Mouse (Mus musculus) intestine, embryonic 16.5 days (tissue): ENCODE data around the gene Rassf2. TPM values are rescaled to one million over a fixed set of nuclear protein-coding genes. Genes with fewer than 3 reads are reported as not detected.

Source experiments
- ATAC-seq: fragments of 200-750 bp; cut with Nextera tagmentation; 2 replicates; pipeline ENCODE4 v1.8.0; 2017; ENCODE audit warnings: moderate TSS enrichment, moderate library complexity
- H3K27ac ChIP-seq: fragments of 300-500 bp; sonication (generic); 2 replicates; pipeline ENCODE4 v1.5.1; 2014; ENCODE audit warnings: mild to moderate bottlenecking, low read length
- H3K27me3 ChIP-seq: fragments of 300-500 bp; sonication (generic); replicated peaks from 2 replicates; pipeline ENCODE4 v1.6.1; 2014; ENCODE audit warnings: low read length, control low read depth, mixed read lengths; ENCODE audit not compliant: control insufficient read depth, insufficient read depth
- H3K36me3 ChIP-seq: fragments of 300-500 bp; sonication (generic); 2 replicates; pipeline ENCODE4 v1.6.1; 2014; ENCODE audit warnings: low read length, control low read depth; ENCODE audit not compliant: control insufficient read depth, insufficient read depth
- H3K4me1 ChIP-seq: fragments of 300-500 bp; sonication (generic); 2 replicates; pipeline ENCODE4 v1.6.1; 2014; ENCODE audit warnings: low read length, control low read depth, mixed read lengths; ENCODE audit not compliant: control insufficient read depth, insufficient read depth
- H3K4me2 ChIP-seq: fragments of 300-500 bp; sonication (generic); 2 replicates; pipeline ENCODE4 v1.6.1; 2014; ENCODE audit warnings: low read depth, low read length, control low read depth
- H3K4me3 ChIP-seq: fragments of 300-500 bp; sonication (generic); 2 replicates; pipeline ENCODE4 v1.5.1; 2014; ENCODE audit warnings: mild to moderate bottlenecking, low read length
- H3K9ac ChIP-seq: fragments of 300-500 bp; sonication (generic); 2 replicates; pipeline ENCODE4 v1.6.1; 2014; ENCODE audit warnings: low read depth, low read length
- H3K9me3 ChIP-seq: fragments of 300-500 bp; sonication (generic); 2 replicates; pipeline ENCODE4 v1.6.1; 2016; ENCODE audit warnings: low read length, control low read depth; ENCODE audit not compliant: control insufficient read depth
- WGBS: fragments of 180-500 bp; shearing (Covaris S2); extraction: QIAGEN DNeasy Blood & Tissue Kit; methylation state at CpG from one replicate; pipeline ENCODE4 v1.1.7; 2014; 5-methylcytosine and 5-hydroxymethylcytosine counted together
- polyA plus RNA-seq: library from polyadenylated mRNA; unstranded; fragments of >200 nt; fragmentation: Nextera tagmentation; extraction: Ambion mirVana; gene quantifications from 2 replicates; pipeline ENCODE4 v1.2.1, GENCODE M21; 2015

The Rassf2 gene
- polyA plus RNA-seq, 1 experiment from 2014 or later: 8.2 TPM

DNA sequence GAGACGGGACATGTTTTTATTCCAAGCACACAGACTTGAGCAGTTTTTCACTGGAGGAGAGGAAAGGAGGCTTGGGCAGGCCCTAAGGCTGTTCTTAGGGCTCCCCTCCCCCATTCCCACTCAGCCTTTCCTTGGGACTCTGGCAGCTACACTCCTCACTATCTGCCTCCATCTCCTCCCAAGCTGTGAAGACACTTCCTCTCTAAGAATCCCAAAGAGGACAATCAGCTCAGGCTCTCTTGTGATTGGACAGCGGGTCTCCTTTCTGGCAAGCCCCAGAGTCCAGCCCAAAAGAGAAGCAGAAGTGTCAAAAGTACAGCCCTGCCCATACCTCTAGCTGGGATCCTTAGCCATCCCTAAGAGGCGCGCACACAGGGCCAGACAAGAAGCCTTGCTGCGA, 2.7 kb downstream of the Rassf2 start:
- ATAC-seq: no peak
- Histone ChIP-seq H3K4me2 (peak overlapping the region; percentile 2; the same call in 1 of the 2 replicates), H3K9ac (no peak overlapping the region), H3K27me3 (0 out of 2 replicates have a peak, but pooled peaks cover 11% of the 10 kb centered on the region), H3K36me3 (no peaks in the 10 kb centered on the region), H3K4me3 (no peak overlapping the region), H3K27ac (no peak overlapping the region), H3K4me1 (peaks cover 24% of the 10 kb centered on the region), H3K9me3 (no peaks in the 10 kb centered on the region)
- 59% methylated on average over 5 of the region's 5 CpGs for WGBS

DNA sequence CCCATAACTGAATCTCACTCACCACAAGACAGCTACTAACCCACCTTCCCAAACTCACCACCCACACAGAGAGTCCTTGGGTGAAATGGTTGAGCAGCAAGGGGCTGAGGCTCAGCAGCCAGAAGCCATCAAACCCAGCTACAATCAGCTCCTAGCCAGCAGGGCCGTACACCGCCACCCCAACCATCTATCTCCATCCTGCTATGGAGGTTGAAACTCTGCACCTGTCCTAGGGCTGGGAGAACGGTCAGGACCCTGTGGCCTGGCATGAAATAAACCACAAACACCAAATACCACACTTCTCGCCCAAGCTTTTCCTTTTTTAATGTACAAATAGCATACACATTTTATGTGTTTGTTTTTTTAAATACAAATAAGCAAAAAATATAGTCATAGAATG, 6.0 kb downstream of the Rassf2 start:
- H3K9me3 ChIP-seq: no peaks in the 10 kb centered on the region
- H3K4me3 ChIP-seq: no peak overlapping the region
- no peak for ATAC-seq
- H3K36me3 ChIP-seq: no peaks in the 10 kb centered on the region
- peaks cover 16% of the 10 kb centered on the region for H3K4me1 ChIP-seq
- H3K27ac ChIP-seq: no peak overlapping the region
- H3K9ac ChIP-seq: no peak overlapping the region
- no peak overlapping the region for H3K4me2 ChIP-seq
- H3K27me3 ChIP-seq: 0 out of 2 replicates have a peak, but pooled peaks cover 11% of the 10 kb centered on the region
- 85% methylated on average over 4 of the region's 4 CpGs for WGBS

DNA sequence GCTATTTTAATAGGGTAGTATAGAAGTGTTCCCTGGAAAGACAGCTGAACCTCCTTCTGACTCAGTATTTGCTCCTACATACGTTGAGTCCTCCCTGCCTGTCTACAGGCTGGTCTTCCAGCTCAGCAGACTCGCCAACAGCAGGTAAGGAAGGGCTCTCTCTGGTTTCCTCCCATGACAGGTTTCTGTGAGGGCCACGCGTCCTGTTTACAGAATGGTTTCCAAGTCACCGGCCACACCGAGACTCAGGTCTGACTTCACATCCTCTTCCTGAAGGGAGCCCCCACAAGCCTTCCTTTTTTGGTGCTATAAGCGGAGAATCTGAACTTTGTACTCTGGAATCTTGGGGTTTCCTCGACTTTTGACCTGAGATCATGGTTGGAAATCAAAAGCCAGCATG, 7.4 kb downstream of the Rassf2 start:
- no peak overlapping the region for H3K4me2 ChIP-seq
- WGBS: 63% methylated on average over 8 of the region's 8 CpGs
- no peak overlapping the region for H3K9ac ChIP-seq
- no peak overlapping the region for H3K4me3 ChIP-seq
- H3K27ac ChIP-seq: no peak overlapping the region
- peaks cover 13% of the 10 kb centered on the region for H3K4me1 ChIP-seq
- H3K27me3 ChIP-seq: 0 out of 2 replicates have a peak, but pooled peaks cover 4% of the 10 kb centered on the region
- no peaks in the 10 kb centered on the region for H3K36me3 ChIP-seq
- no peak for ATAC-seq
- H3K9me3 ChIP-seq: no peaks in the 10 kb centered on the region

DNA sequence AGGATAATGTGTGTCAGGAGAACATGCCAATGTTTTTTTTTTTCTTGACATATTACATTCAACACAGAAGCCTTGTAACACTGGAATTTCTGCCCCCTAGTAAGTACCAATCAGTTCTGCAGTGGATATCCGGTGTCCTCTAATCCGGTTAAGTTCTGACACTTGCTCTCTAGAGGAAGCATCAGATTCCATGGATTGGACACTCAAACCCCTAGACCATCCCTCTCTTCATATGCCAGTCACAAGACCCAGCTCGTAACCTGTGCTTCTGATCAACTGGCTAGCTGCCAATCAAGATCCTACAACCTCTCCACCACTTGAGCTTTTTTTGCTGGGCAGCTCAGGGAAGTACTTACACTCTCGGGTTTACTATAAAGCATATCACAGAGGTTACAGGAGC, 8.4 kb downstream of the Rassf2 start:
- Histone ChIP-seq H3K4me1 (peaks cover 9% of the 10 kb centered on the region; the same call in 1 of the 2 replicates), H3K4me2 (no peak overlapping the region), H3K9me3 (no peaks in the 10 kb centered on the region), H3K9ac (no peak overlapping the region), H3K27ac (no peak overlapping the region), H3K4me3 (no peak overlapping the region), H3K27me3 (no peaks in the 10 kb centered on the region), H3K36me3 (no peaks in the 10 kb centered on the region)
- whole genome bisulfite sequencing: 81% methylated on average over 4 of the region's 4 CpGs
- ATAC-seq: no peak

DNA sequence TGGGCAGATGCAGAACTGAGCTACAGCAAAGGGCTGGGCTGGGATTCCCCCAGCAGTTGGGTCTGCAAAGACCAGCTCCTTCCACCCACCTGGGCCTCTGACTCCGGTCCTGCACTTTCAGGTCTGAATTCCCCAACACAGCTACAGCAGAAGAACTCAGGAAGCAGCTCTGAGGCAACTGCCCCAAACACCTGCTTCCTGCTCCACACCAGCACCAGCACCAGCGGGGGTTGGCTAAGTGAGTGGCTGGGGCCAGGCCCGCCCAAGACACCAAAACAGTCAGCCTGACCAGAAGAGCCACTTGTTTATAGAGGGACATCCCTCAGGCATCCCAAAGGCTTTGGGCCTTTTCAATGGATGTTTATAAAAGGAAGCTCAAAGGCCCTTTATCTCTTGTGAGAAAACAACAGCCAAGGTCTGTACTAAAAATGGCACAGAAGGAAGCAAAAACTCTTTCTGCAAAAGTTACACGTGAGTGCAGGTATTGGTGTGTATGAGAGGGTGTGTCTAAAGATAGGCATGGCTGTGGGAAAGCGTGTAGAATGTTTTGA, 9.0 kb downstream of the Rassf2 start:
- ATAC-seq: peak; percentile 72

DNA sequence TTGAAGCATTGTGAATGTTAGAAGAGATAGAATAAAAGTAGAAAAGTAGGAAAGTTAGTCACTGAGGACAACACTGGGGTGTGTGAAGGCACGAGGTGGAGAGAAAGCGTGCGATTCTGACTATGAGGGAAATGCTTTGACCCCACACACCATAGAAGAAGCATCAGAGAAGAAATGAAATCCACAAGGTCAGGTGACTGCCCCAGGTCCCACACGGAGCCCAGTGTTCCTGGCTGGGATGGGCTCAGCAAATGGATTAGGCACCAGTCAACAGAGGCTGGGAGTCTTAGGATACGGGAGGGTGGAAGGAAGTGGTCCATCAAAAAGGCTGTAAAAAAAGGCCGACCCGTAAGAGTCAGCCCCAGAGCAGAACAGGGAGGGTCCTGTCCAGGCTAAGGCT, 9.6 kb downstream of the Rassf2 start:
- Histone ChIP-seq H3K27ac (peak overlapping the region; percentile 39; the same call in 1 of the 2 replicates), H3K4me3 (no peak overlapping the region), H3K4me1 (peaks cover 9% of the 10 kb centered on the region; the same call in 1 of the 2 replicates), H3K9ac (no peak overlapping the region), H3K27me3 (no peaks in the 10 kb centered on the region), H3K36me3 (no peaks in the 10 kb centered on the region), H3K4me2 (no peak overlapping the region), H3K9me3 (no peaks in the 10 kb centered on the region)
- 68% methylated on average over 7 of the region's 7 CpGs for WGBS
- ATAC-seq: no peak

More for the DNA sequence above, 9.0 kb downstream of the Rassf2 start:
- peaks cover 9% of the 10 kb centered on the region; the same call in 1 of the 2 replicates for H3K4me1 ChIP-seq
- H3K9me3 ChIP-seq: no peaks in the 10 kb centered on the region
- H3K27me3 ChIP-seq: no peaks in the 10 kb centered on the region
- H3K4me3 ChIP-seq: no peak overlapping the region
- WGBS: 48% methylated on average over 5 of the region's 5 CpGs
- H3K4me2 ChIP-seq: no peak overlapping the region
- no peaks in the 10 kb centered on the region for H3K36me3 ChIP-seq
- peak overlapping the region; percentile 23; the same call in 1 of the 2 replicates for H3K27ac ChIP-seq
- H3K9ac ChIP-seq: no peak overlapping the region

DNA sequence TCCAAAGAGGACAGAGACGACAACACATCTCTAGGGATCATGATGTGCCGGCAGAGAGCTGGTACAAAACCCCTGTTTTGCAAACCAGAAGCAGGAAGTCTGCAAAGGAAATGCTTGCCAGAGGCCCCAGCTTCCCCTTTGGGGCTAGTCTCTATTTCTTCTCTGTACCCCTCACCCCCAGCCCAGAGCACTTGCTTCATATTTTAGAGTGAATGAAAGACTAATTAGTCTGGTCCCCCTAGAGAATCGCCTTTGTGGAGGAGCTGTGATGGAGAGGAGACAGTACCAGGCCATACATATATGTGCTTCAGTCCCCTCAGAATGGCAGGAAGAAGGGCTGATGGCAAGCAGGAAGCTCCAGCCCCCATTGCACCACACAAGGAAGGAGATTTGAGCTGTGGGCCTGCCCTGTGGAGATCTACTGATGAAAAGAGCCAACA, 10.7 kb downstream of the Rassf2 start:
- Histone ChIP-seq H3K4me1 (peaks cover 9% of the 10 kb centered on the region; the same call in 1 of the 2 replicates), H3K4me2 (no peak overlapping the region), H3K9me3 (no peaks in the 10 kb centered on the region), H3K27me3 (no peaks in the 10 kb centered on the region), H3K4me3 (no peak overlapping the region), H3K36me3 (no peaks in the 10 kb centered on the region), H3K27ac (0 out of 2 replicates have a peak overlapping the region, but pooled peaks have one; percentile 11), H3K9ac (no peak overlapping the region)
- 63% methylated on average over 3 of the region's 3 CpGs for WGBS
- no peak for ATAC-seq

DNA sequence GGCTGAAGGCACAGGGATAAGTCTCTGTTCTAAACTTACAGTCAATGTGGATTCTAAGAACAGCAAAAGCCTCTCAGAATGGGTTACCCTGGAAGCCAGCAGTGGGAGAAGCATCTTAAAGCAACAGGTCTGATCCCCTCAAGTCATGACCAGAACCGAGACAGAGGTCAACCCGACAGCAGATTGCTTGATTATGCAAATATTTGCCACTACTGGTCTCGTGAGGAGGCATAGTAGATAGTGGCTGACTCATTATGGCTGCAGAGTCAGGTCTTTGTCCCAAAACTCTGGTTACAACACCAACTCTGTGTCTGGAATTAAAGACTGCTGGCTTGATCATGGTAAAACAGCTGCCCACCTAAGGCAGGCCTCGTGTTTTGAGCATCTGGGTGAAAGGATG, 11.9 kb downstream of the Rassf2 start:
- Histone ChIP-seq H3K9ac (no peak overlapping the region), H3K9me3 (no peaks in the 10 kb centered on the region), H3K4me1 (peaks cover 9% of the 10 kb centered on the region; the same call in 1 of the 2 replicates), H3K4me3 (no peak overlapping the region), H3K27me3 (no peaks in the 10 kb centered on the region), H3K27ac (no peak overlapping the region), H3K36me3 (no peaks in the 10 kb centered on the region), H3K4me2 (no peak overlapping the region)
- WGBS: 48% methylated on average over 4 of the region's 4 CpGs
- ATAC-seq: no peak

DNA sequence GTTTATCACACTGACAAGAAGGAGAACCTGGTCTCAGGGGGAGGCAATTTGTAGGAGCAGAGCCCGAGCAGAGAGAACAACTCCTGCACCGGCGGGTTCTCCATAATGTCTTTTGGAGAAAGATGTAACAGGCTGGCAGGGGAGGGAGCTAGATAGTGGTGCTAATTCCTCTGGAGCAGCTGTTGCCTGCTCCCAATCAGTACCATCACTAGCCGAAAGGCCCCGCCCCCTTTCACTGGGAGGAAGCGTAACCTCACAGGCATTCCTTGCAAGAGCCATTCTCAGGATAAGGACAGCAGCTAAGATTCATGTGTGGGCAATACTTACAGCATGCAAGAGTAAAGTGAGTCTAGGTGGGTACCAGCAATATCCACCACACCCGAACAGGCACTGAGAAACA, 12.4 kb downstream of the Rassf2 start:
- Histone ChIP-seq H3K9ac (no peak overlapping the region), H3K4me1 (peaks cover 8% of the 10 kb centered on the region; the same call in 1 of the 2 replicates), H3K27ac (no peak overlapping the region), H3K27me3 (no peaks in the 10 kb centered on the region), H3K4me3 (no peak overlapping the region), H3K36me3 (no peaks in the 10 kb centered on the region), H3K9me3 (no peaks in the 10 kb centered on the region), H3K4me2 (no peak overlapping the region)
- WGBS: 32% methylated on average over 7 of the region's 7 CpGs
- ATAC-seq: no peak

DNA sequence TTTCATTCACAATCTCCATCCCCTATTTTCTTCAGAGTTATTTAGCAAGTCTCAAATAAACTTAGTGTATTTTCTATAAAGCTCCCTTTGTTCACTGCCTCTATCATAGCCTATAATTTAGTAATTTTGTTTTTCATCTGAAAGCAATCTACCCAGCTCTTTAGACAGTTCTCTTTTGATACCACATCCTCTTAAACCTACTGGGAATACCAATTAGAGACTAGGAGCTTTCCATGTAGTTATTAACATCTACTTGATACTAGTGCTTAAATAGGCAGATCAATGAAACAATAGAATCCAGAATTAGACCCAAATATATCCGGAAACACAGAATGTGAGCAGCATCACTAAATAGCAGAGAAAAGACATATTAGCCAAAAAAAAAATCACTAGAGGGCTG, 14.0 kb downstream of the Rassf2 start:
- Histone ChIP-seq H3K36me3 (no peaks in the 10 kb centered on the region), H3K4me1 (no peaks in the 10 kb centered on the region), H3K27ac (no peak overlapping the region), H3K9me3 (no peaks in the 10 kb centered on the region), H3K9ac (no peak overlapping the region), H3K27me3 (no peaks in the 10 kb centered on the region), H3K4me3 (no peak overlapping the region), H3K4me2 (no peak overlapping the region)
- no peak for ATAC-seq
- 82% methylated on average over 1 of the region's 1 CpGs for WGBS
